Mouse (Mus musculus) olfactory bulb, adult 2 months (tissue): ENCODE measurements around the gene Bcor.

Experiments
- CTCF ChIP-seq: fragments of 200-500 bp; IDR thresholded peaks from 2 replicates; pipeline ENCODE4 v1.5.1; 2012; ENCODE audit warnings: low read depth, mild to moderate bottlenecking, low read length, moderate library complexity; ENCODE audit not compliant: insufficient read depth
- POLR2A ChIP-seq: fragments of 200-500 bp; IDR thresholded peaks from 2 replicates; pipeline ENCODE4 v1.6.1; 2012; ENCODE audit warnings: mild to moderate bottlenecking, low read depth, low read length, moderate library complexity; ENCODE audit not compliant: insufficient read depth

- no peak for TF ChIP-seq POLR2A
- TF ChIP-seq CTCF = no peak
Measured at GRCm38 (mm10) chrX:12138266-12138665, 21.9 kb downstream of the Bcor start.
